Mouse (Mus musculus) MEL (cell line): Measurements from ENCODE around the gene Trib3.

ENCODE experiments used
- E2F4 ChIP-seq: IDR thresholded peaks from 2 replicates; pipeline ENCODE4 v1.6.1; 2011; ENCODE audit warnings: low read depth, low read length, improper control_type of control experiment, borderline replicate concordance
- USF2 ChIP-seq, 2 experiments: IDR thresholded peaks; 2 replicates each; pipeline ENCODE4 v1.6.1; 2011 to 2012; ENCODE audit warnings: improper control_type of control experiment in 2 of 2, low read length in 2 of 2, borderline replicate concordance in 1 of 2, inconsistent platforms in 1 of 2, low read depth in 1 of 2, mild to moderate bottlenecking in 1 of 2; ENCODE audit not compliant: insufficient read depth in 1 of 2

- no peak for TF ChIP-seq USF2 (IDR thresholded peaks at IDR 0.05; ENCODE audit: borderline replicate concordance in 1 of 2, insufficient read depth in 1 of 2, low read depth in 1 of 2, low read length in 2 of 2)
- no peak for TF ChIP-seq E2F4
These were observed 17.7 kb downstream of the Trib3 start for GRCm38 (mm10) chr2:152326157-152326556.
